Mouse (Mus musculus) heart, adult 8-10 months (tissue): Measurements from ENCODE around the gene Sbno1. TPM values are rescaled to one million over a fixed set of nuclear protein-coding genes. Genes with fewer than 3 reads are reported as not detected.
A peak's percentile ranks its signal among the peaks of the same experiment; 100 is the strongest.

Experiments used
- DNase-seq: peaks from one replicate; pipeline ENCODE4 v3.0.0; 2022; ENCODE audit warnings: low spot score
- microRNA-seq: library from miRNA; unstranded; fragments of <30 nt; microRNA quantifications from one replicate; pipeline ENCODE4 v1.2.0, GENCODE M21; 2022
- total RNA-seq, 4 experiments: library from RNA; stranded (reverse); gene quantifications; 2 replicates each; pipeline ENCODE4 v1.2.4; 2022

Sbno1 gene
- total RNA-seq, 4 experiments from 2014 or later = 63.2 to 73.4 (median 65.6) TPM

DNA sequence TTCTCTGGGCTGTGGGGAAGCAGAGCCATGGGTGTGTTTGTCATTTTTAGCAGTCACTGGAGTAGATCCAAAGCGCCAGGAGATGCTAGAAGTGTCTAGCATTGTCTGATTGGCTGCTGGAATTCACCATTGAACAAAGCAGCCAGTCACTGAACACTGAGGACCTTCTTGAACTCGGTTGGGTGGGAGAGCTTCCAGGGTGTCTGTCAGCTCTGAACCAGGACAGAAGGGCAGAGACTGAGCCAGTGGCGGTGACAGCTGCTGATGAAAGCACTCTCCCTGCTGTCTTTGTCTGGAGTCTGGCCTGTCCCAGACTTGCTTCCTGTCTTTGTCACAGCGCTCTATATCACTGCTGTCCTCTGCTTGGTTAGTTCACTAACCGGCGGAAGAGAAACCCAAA, 91.4 kb downstream of the Sbno1 start:
- peak; percentile 66 for DNase-seq

DNA sequence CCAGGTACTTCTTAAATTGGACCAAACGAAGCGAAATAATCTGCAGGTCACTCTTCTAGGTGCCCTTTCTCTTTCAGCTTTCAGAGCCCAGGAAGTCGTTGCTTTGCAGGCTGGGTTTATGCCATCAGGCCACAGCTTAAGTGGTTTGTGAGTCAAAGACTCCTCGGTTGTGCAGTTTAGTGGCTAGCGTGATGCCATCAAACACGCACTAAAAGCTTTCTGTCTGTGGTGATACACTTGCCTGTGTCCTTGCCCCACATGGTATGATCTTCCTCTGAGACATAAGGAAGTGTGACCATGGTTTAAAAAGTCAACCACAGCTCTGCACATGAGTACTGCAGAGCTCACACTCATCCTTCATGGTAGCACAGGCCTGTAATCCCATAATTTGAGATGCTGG, 95.7 kb downstream of the Sbno1 start:
- DNase-seq = no peak

DNA sequence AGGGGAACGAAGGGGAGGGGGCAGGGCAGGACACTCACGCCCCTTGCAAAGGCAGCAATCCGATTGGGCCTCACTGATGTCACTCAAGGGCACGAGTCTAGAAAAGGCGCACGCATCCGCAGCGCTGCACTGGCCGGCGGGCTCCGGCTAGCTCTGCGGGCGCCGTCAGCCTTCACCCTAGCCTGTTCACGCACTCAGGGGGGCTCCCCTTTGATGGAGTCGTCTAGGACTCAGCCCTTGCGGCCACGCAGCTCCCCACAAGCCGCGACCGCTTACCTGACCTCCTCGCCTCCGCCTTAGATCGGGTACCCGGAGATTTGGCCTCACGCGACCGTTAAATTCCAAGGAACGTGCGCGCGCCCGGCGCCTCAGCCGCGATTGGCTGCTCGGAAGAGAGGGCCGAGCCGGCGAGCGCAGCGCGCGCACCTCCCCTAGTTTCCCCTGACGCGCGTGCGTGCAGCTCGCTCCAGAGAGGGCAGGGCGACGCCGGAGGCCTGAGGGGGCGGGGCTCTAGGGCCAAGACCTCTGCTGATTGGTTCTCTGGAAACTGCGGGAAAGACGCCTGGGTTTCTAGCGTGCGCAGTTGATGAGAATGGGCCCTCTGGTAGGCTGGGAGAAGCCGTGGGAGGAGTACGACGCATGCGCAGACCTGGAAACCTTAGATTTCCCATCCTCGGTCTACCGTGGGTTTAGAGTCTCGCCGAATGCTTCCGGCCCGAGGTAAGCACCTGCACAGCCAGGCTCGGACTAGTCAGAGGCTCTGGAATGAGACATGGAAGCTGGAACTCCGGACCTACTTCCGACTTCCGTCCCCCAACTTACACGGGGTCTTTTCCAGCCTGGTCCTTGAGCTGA, 98.1 kb downstream of the Sbno1 start, which contains the start of the genes Mphosph9 and 2810006K23Rik:
Mphosph9 (minus strand) TSS at position 463 of the 855 bp plus-strand sequence.
2810006K23Rik (plus strand) TSS at position 580 of the 855 bp plus-strand sequence.
- peak; percentile 99 for DNase-seq

DNA sequence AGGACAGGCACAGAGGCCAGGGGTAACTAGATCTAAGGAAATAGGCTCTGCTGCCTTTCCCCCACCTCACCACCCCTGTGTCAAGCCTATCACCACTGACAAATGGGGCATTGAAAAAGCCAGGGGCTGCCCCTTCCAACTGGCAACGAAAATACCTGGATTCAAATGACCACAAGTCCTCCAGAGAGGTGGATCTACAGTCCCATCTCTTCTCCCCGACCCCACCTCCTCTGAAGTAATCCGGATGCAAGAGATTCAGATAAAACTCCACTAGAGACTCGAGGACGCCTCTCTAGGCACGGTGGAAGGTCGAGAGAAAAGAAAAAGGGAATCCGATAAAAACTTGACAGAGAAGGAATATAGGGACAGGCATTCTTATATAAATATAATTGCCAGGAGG, 99.0 kb downstream of the Sbno1 start:
- DNase-seq = peak; percentile 24

Small RNA genes lying within 50 kb of the gene (microRNA-seq; reads per million reads assigned to microRNA genes)
- gene Gm27486 = not detected

Other genes with a start within 250 kb of the Sbno1 start
- 10 to 100 TPM; 39.8 to 52.2 (median 44.5) TPM for gene Pitpnm2, start 176.2 kb downstream of the Sbno1 start, total RNA-seq
- 1 to 10 TPM; 3.6 to 5.7 (median 5.0) TPM for gene Mphosph9, start 98.0 kb downstream of the Sbno1 start, total RNA-seq
- gene 2810006K23Rik, start 97.9 kb downstream of the Sbno1 start, total RNA-seq = 10 to 100 TPM; 13.8 to 15.3 (median 14.5) TPM
- 100 to 1,000 TPM; 138 to 152 (median 145) TPM for gene Cdk2ap1, start 62.9 kb downstream of the Sbno1 start, total RNA-seq
- 100 to 1,000 TPM; 197 to 262 (median 216) TPM for gene Kmt5a, start 13.9 kb upstream of the Sbno1 start, total RNA-seq
- gene Rilpl2, start 52.4 kb upstream of the Sbno1 start, total RNA-seq = 1 to 10 TPM; 7.0 to 7.8 (median 7.4) TPM
- gene Snrnp35, start 57.1 kb upstream of the Sbno1 start, total RNA-seq = 10 to 100 TPM; 12.9 to 19.0 (median 14.6) TPM
- gene Rilpl1, start 105.4 kb upstream of the Sbno1 start, total RNA-seq = 100 to 1,000 TPM; 179 to 263 (median 215) TPM
- 100 to 1,000 TPM; 164 to 190 (median 179) TPM for gene Tmed2, start 114.7 kb upstream of the Sbno1 start, total RNA-seq
- 1 to 10 TPM; 4.2 to 6.6 (median 5.5) TPM for gene Ddx55, start 126.9 kb upstream of the Sbno1 start, total RNA-seq
- 10 to 100 TPM; 22.3 to 29.9 (median 28.5) TPM for gene Eif2b1, start 153.1 kb upstream of the Sbno1 start, total RNA-seq
- 10 to 100 TPM; 17.8 to 21.5 (median 20.1) TPM for gene Gtf2h3, start 153.1 kb upstream of the Sbno1 start, total RNA-seq
- 10 to 100 TPM; 50.0 to 64.5 (median 60.5) TPM for gene Atp6v0a2, start 202.6 kb upstream of the Sbno1 start, total RNA-seq